Mouse (Mus musculus): Measurements from ENCODE around the gene Ackr3. TPM values are rescaled to one million over a fixed set of nuclear protein-coding genes. Genes with fewer than 3 reads are reported as not detected.

Gene Ackr3
- polyA plus RNA-seq, 1 experiment = not detected

DNA sequence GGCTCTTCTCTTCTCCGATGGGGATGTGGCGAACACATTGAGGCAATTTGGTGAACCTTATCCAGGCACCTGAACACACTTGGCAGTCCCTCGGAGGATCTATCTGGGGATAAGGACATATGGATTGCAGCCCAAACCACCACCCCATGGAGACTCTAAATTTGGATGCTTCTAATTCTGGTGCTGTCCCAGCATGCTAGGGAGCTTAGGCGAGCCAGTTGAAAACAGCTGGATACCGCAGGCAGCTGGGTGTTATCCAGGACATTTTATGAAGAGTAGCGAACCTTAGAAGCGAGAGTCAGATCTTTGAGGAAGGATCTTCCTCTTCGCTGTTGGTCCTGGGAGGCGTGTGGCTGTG, 4.7 kb downstream of the Ackr3 start:
- no peak for TF ChIP-seq POLR2A (IDR thresholded peaks at IDR 0.05; ENCODE audit: insufficient read depth, low read depth, low read length)
- no peak for TF ChIP-seq CTCF (IDR thresholded peaks at IDR 0.05; ENCODE audit: insufficient read depth, low read depth, low read length)
- Histone ChIP-seq H3K27ac (ENCODE audit: insufficient read depth, low read depth, low read length) (no peak overlapping the region), H3K4me3 (ENCODE audit: insufficient read depth, low read depth, low read length) (no peak overlapping the region), H3K4me1 (ENCODE audit: control insufficient read depth, insufficient read depth, low read length) (peaks cover 30% of the 10 kb centered on the region)
- WGBS = 41% methylated on average over 9 of the region's 9 CpGs

DNA sequence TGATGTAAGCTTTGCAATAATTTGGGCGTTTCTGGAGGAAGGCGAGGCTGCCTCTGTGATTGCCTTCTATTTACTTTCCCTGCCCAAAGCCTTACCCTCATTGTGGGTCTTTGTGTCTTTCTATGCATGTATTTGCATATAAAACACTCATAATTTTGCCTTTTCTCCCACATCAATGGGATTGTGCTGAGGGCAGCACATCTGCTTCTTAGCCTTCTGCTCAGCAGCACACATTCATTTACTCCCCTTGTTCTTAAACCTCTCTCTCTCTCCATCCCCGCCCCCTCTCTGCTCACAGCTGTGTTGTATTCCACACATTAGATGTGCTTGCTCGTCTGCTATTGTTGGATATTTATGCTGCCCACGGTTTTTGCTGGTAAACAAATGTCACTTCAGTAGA, 5.3 kb downstream of the Ackr3 start:
- TF ChIP-seq POLR2A (IDR thresholded peaks at IDR 0.05; ENCODE audit: insufficient read depth, low read depth, low read length) (no peak), CTCF (IDR thresholded peaks at IDR 0.05; ENCODE audit: insufficient read depth, low read depth, low read length) (no peak)
- 54% methylated on average over 5 of the region's 5 CpGs for WGBS
- Histone ChIP-seq H3K4me3 (ENCODE audit: insufficient read depth, low read depth, low read length) (no peak overlapping the region), H3K4me1 (ENCODE audit: control insufficient read depth, insufficient read depth, low read length) (peaks cover 28% of the 10 kb centered on the region), H3K27ac (ENCODE audit: insufficient read depth, low read depth, low read length) (no peak overlapping the region)

DNA sequence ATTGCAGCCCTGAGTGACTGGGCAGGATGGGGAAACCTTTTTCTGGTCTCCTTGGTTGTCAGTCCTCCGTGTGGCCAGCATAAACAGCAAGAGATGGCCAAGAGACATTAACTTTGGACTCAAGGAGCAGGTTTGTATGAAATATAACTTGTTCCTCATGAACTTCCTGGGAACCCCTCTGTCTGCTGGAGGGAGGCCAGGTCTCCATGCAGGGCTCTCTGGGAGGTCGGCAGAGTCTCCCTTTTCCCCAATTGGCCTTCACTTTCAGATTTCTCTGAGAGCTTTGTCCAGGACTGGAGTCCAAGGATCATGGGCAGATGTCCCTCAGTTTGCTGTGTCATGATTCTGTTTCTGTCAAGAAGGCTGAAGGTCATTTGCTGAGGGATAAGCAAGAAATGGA, 6.0 kb downstream of the Ackr3 start:
- Histone ChIP-seq H3K4me1 (ENCODE audit: control insufficient read depth, insufficient read depth, low read length) (peaks cover 25% of the 10 kb centered on the region), H3K4me3 (ENCODE audit: insufficient read depth, low read depth, low read length) (no peak overlapping the region), H3K27ac (ENCODE audit: insufficient read depth, low read depth, low read length) (no peak overlapping the region)
- TF ChIP-seq CTCF (IDR thresholded peaks at IDR 0.05; ENCODE audit: insufficient read depth, low read depth, low read length) (no peak), POLR2A (IDR thresholded peaks at IDR 0.05; ENCODE audit: insufficient read depth, low read depth, low read length) (no peak)
- WGBS = 61% methylated on average over 2 of the region's 2 CpGs

DNA sequence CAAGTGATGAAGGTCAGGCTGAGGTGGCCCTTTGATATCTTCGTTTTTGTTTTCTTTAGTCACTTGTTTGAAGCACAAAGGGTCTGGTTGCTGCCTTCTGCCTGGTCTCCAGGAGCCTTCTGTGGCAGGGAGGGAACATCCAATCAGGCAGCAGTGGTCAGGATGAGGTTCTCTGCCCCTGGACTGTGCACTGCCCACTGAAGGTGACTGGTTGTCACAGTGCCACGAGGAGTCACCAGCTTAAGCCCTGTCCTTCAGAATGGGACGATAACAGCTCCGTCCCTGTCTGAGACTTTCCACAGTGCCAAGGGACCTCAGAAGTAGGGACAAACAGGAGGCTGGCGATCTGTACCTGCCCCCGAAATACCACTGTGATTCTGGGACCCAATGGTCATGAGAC, 6.6 kb downstream of the Ackr3 start:
- H3K27ac ChIP-seq (ENCODE audit: insufficient read depth, low read depth, low read length) = no peak overlapping the region
- 93% methylated on average over 6 of the region's 6 CpGs for WGBS
- no peak for TF ChIP-seq CTCF (IDR thresholded peaks at IDR 0.05; ENCODE audit: insufficient read depth, low read depth, low read length)
- TF ChIP-seq POLR2A (IDR thresholded peaks at IDR 0.05; ENCODE audit: insufficient read depth, low read depth, low read length) = no peak
- peaks cover 25% of the 10 kb centered on the region for H3K4me1 ChIP-seq (ENCODE audit: control insufficient read depth, insufficient read depth, low read length)
- H3K4me3 ChIP-seq (ENCODE audit: insufficient read depth, low read depth, low read length) = no peak overlapping the region

- TF ChIP-seq CTCF (IDR thresholded peaks at IDR 0.05; ENCODE audit: insufficient read depth, low read depth, low read length) (no peak), POLR2A (IDR thresholded peaks at IDR 0.05; ENCODE audit: insufficient read depth, low read depth, low read length) (no peak)
- Histone ChIP-seq H3K4me1 (ENCODE audit: control insufficient read depth, insufficient read depth, low read length) (peaks cover 25% of the 10 kb centered on the region), H3K27ac (ENCODE audit: insufficient read depth, low read depth, low read length) (no peak overlapping the region), H3K4me3 (ENCODE audit: insufficient read depth, low read depth, low read length) (no peak overlapping the region)
- 67% methylated on average over 4 of the region's 4 CpGs for WGBS
These were observed 7.0 kb downstream of the Ackr3 start for GRCm38 (mm10) chr1:90210761-90211160.

DNA sequence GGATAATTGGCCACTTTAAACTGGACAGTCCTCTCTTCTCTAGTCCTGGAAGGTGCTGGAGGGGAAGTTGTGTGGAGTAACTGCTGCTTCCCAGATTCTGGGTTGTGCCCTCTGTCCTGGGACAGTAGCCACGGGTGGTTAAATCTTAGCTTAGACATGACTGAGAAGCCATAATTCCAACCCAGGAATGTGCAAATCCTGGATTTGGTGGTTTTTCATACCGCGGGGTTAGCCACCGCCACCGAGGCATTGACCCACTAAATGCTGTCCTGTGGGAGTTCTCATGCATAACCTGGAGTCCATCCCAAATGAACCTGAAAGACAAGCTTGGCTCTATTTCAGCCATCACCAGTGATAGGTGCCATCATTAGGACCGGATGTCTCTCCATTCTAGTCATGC, 8.6 kb downstream of the Ackr3 start:
- Histone ChIP-seq H3K4me1 (ENCODE audit: control insufficient read depth, insufficient read depth, low read length) (peaks cover 23% of the 10 kb centered on the region), H3K27ac (ENCODE audit: insufficient read depth, low read depth, low read length) (no peak overlapping the region), H3K4me3 (ENCODE audit: insufficient read depth, low read depth, low read length) (no peak overlapping the region)
- 92% methylated on average over 6 of the region's 6 CpGs for WGBS
- TF ChIP-seq CTCF (IDR thresholded peaks at IDR 0.05; ENCODE audit: insufficient read depth, low read depth, low read length) (no peak), POLR2A (IDR thresholded peaks at IDR 0.05; ENCODE audit: insufficient read depth, low read depth, low read length) (no peak)

GRCm38 (mm10) chr1:90212901-90213300, 9.1 kb downstream of the Ackr3 start:
- no peak for TF ChIP-seq POLR2A (IDR thresholded peaks at IDR 0.05; ENCODE audit: insufficient read depth, low read depth, low read length)
- TF ChIP-seq CTCF (IDR thresholded peaks at IDR 0.05; ENCODE audit: insufficient read depth, low read depth, low read length) = no peak
- H3K27ac ChIP-seq (ENCODE audit: insufficient read depth, low read depth, low read length) = no peak overlapping the region
- H3K4me1 ChIP-seq (ENCODE audit: control insufficient read depth, insufficient read depth, low read length) = peaks cover 21% of the 10 kb centered on the region
- no peak overlapping the region for H3K4me3 ChIP-seq (ENCODE audit: insufficient read depth, low read depth, low read length)
- 65% methylated on average over 6 of the region's 6 CpGs for WGBS

DNA sequence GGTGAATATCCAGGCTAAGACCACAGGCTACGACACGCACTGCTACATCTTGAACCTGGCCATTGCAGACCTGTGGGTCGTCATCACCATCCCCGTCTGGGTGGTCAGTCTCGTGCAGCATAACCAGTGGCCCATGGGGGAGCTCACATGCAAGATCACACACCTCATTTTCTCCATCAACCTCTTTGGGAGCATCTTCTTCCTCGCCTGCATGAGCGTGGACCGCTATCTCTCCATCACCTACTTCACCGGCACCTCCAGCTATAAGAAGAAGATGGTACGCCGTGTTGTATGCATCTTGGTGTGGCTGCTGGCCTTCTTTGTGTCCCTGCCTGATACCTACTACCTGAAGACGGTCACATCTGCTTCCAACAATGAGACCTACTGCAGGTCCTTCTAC, 10.2 kb downstream of the Ackr3 start:
- 98% methylated on average over 12 of the region's 12 CpGs for WGBS
- Histone ChIP-seq H3K4me3 (ENCODE audit: insufficient read depth, low read depth, low read length) (no peak overlapping the region), H3K4me1 (ENCODE audit: control insufficient read depth, insufficient read depth, low read length) (peaks cover 11% of the 10 kb centered on the region), H3K27ac (ENCODE audit: insufficient read depth, low read depth, low read length) (no peak overlapping the region)
- no peak for TF ChIP-seq CTCF (IDR thresholded peaks at IDR 0.05; ENCODE audit: insufficient read depth, low read depth, low read length)

DNA sequence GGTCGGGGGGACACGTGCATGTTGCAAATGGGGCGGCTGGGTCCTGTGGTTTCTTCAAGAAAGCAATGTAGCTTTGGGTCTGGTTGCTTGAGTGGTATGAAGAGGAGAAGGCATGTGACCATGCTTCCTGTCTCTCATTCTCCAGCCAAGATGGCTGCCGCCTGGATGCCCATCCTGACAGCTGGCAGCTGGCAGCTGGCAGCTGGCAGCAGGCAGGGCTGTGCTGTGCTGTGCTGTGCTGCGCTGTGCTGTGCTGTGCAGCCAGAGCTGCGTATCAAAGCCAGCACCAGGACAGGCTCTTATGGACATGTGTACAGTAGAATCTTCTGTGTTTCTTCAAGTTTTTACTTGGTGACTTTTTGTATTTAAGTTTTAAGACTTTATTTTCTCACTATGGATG, 11.1 kb downstream of the Ackr3 start:
- WGBS = 94% methylated on average over 6 of the region's 6 CpGs
- TF ChIP-seq POLR2A (IDR thresholded peaks at IDR 0.05; ENCODE audit: insufficient read depth, low read depth, low read length) (no peak), CTCF (IDR thresholded peaks at IDR 0.05; ENCODE audit: insufficient read depth, low read depth, low read length) (no peak)
- Histone ChIP-seq H3K4me1 (ENCODE audit: control insufficient read depth, insufficient read depth, low read length) (peaks cover 10% of the 10 kb centered on the region), H3K27ac (ENCODE audit: insufficient read depth, low read depth, low read length) (no peak overlapping the region), H3K4me3 (ENCODE audit: insufficient read depth, low read depth, low read length) (no peak overlapping the region)

DNA sequence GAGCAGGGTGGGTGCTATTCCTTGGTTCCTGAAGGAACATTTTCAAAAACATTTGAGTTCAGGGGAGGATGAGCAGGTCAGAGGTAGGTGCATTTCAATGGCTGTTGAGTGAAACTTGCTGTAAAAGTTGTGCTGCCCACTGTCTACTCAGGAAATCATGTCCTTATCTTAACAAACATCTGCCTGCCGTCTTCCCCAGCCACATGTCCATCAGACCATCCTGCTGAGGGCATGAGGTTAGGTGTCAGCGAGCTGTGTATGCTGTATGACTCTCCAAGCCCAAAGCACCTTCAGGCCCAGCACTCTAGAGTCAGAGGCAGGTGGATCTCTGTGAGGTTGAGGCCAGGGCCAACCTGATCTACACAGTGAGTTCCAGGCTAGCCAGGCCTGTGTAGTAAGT, 12.1 kb downstream of the Ackr3 start:
- no peak overlapping the region for H3K4me3 ChIP-seq (ENCODE audit: insufficient read depth, low read depth, low read length)
- WGBS = 88% methylated on average over 2 of the region's 2 CpGs
- TF ChIP-seq CTCF (IDR thresholded peaks at IDR 0.05; ENCODE audit: insufficient read depth, low read depth, low read length) (no peak), POLR2A (IDR thresholded peaks at IDR 0.05; ENCODE audit: insufficient read depth, low read depth, low read length) (no peak)
- no peak overlapping the region for H3K27ac ChIP-seq (ENCODE audit: insufficient read depth, low read depth, low read length)
- peaks cover 10% of the 10 kb centered on the region for H3K4me1 ChIP-seq (ENCODE audit: control insufficient read depth, insufficient read depth, low read length)
